Mouse (Mus musculus): ENCODE measurements around the gene Ccl4.

Gene Ccl4

GRCm38 (mm10) chr11:83675665-83676064 is 13.3 kb downstream of the Ccl4 start:
- DNase-seq (ENCODE audit: low spot score in 2 of 2): no peak

DNA sequence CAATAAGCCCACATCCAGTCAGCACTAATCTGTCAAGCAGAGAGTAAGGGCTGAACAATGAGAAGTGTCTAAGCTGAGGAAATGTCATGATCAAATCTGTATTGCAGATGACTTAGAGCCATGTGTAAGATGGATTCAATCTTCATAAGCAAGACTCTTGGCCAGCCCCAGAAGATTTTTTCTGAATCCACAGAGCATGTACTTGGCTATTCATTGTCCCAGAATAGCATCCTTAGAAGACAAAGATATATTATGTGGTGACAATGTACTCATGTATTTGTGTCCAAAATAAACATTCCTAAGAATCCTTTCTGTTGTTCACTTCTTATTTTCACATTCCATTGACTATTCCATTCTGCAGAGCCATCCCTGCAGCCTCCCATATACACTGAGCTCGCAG is 27.5 kb downstream of the Ccl4 start:
- DNase-seq (ENCODE audit: low spot score in 2 of 2): no peak

DNA sequence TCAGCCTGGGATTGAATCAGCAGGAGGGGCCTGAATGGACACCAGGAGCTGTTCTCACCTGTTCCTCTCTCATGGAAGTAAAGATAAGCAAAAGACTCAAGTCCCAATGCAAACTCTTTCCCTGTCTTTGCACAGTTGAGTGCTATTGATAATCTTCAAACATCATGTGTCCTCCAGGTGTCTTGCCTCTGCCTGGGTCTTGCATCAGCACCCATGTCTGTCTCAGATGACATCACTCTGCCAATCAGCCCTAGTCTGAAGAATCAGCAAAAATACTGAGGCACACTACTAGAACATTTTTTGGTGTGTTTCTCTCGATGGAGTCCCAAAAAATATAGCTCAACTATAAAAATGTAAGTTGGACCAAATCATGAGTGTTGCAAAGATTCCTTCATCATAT is 29.6 kb downstream of the Ccl4 start:
- no peak for DNase-seq (ENCODE audit: low spot score in 2 of 2)

GRCm38 (mm10) chr11:83703705-83704104 is 41.3 kb downstream of the Ccl4 start, which contains the start of gene Wfdc17:
Wfdc17 (plus strand) TSS chr11:83703991.
- DNase-seq (ENCODE audit: low spot score in 2 of 2): no peak

DNA sequence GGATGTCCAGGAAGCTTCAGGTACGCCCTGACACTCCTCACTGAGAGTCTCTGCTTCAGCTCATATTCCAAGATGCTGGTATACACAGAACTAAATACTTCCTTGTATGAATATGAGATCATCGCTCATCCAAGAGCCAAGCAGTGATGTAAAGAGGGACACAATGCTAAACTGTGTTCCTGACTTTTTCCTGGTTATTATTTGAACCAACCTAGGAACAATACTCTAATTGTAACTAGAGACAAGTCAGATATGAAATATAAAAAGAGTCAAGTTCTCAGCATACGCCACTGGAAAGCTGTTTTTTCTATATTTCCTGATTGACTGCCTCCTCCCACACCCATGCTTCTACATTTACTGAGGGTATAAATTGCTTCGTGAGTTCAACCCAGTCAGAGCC is 46.3 kb downstream of the Ccl4 start, which contains the start of gene Wfdc18:
Gene Wfdc18 (plus strand): TSS at position 301 of the 400 bp plus-strand sequence.
- DNase-seq (ENCODE audit: low spot score in 2 of 2): no peak

GRCm38 (mm10) chr11:83709683-83710082 is 47.3 kb downstream of the Ccl4 start:
- DNase-seq (ENCODE audit: low spot score in 2 of 2): no peak

GRCm38 (mm10) chr11:83712671-83713070 is 50.3 kb downstream of the Ccl4 start:
- DNase-seq (ENCODE audit: low spot score in 2 of 2): no peak

DNA sequence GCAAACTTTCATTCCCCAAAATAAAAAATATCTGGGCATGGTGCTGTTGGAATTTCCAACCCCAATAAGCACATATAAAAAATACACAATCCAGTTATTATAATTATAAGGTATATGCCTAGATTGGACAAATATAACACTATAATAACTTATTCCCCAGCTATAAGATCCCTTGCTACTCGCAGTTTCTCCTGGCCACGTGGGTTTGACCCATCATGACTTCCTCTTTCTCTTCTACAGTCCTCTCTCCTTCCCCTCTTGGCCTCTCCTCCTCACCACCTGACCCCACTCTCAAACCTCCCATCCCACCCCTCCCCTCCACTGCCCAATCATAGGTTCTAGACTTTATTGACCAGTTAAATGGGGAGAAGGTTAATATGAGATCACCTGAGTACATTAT is 51.5 kb downstream of the Ccl4 start:
- DNase-seq (ENCODE audit: low spot score in 2 of 2): no peak
